Mouse (Mus musculus) liver, postnatal 0 days (tissue): ENCODE measurements at regions not wholly inside any gene's neighbourhood (a gene's known extent, or its start where the extent isn't known, plus 50 kb on each side); places are given as distances from the start of the nearest gene placed in this dataset.

Source experiments
- ATAC-seq: fragments of 200-750 bp; cut with Nextera tagmentation; 2 replicates; pipeline ENCODE4 v1.8.0; 2017; ENCODE audit warnings: mild to moderate bottlenecking, moderate library complexity
- DNase-seq: peaks from one replicate; pipeline ENCODE4 v3.0.0-alpha.2; 2016
- H3K27ac ChIP-seq: fragments of 300-500 bp; sonication (generic); 2 replicates; pipeline ENCODE4 v1.5.1; 2014; ENCODE audit warnings: antibody characterized with exemption, moderate library complexity, mild to moderate bottlenecking, low read depth
- H3K27me3 ChIP-seq: fragments of 300-500 bp; sonication (generic); 2 replicates; pipeline ENCODE4 v1.6.1; 2014; ENCODE audit warnings: low read length, control low read depth, mixed read lengths; ENCODE audit not compliant: insufficient read depth
- H3K36me3 ChIP-seq: fragments of 300-500 bp; sonication (generic); replicated peaks from 2 replicates; pipeline ENCODE4 v1.6.1; 2014; ENCODE audit warnings: mild to moderate bottlenecking, control low read depth, low read length, moderate library complexity, mixed read lengths; ENCODE audit not compliant: insufficient read depth
- H3K4me1 ChIP-seq: fragments of 300-500 bp; sonication (generic); 2 replicates; pipeline ENCODE4 v1.6.1; 2014; ENCODE audit warnings: antibody characterized with exemption, mild to moderate bottlenecking, control low read depth; ENCODE audit not compliant: insufficient read depth
- H3K4me2 ChIP-seq: fragments of 300-500 bp; sonication (generic); 2 replicates; pipeline ENCODE4 v1.6.1; 2014; ENCODE audit warnings: low read depth, mild to moderate bottlenecking, low read length, moderate library complexity, mixed read lengths
- H3K4me3 ChIP-seq: fragments of 300-500 bp; sonication (generic); 2 replicates; pipeline ENCODE4 v1.5.1; 2014; ENCODE audit warnings: low read depth, low read length
- H3K9ac ChIP-seq: fragments of 300-500 bp; sonication (generic); replicated peaks from 2 replicates; pipeline ENCODE4 v1.6.1; 2014; ENCODE audit warnings: mild to moderate bottlenecking, moderate library complexity
- H3K9me3 ChIP-seq: fragments of 300-500 bp; sonication (generic); 2 replicates; pipeline ENCODE4 v1.6.1; 2016; ENCODE audit warnings: mild to moderate bottlenecking, control low read depth, low read length, mixed read lengths
- CTCF ChIP-seq: sonication (generic); IDR thresholded peaks from 2 replicates; pipeline ENCODE4 v1.5.1; 2016; ENCODE audit warnings: antibody characterized with exemption, low read depth
- EP300 ChIP-seq: IDR thresholded peaks from 2 replicates; pipeline ENCODE4 v1.6.1; 2016; ENCODE audit warnings: antibody characterized with exemption, low read depth, mild to moderate bottlenecking
- WGBS: fragments of 180-500 bp; shearing (Covaris S2); extraction: QIAGEN DNeasy Blood & Tissue Kit; methylation state at CpG from one replicate; pipeline ENCODE4 v1.1.7; 2014; ENCODE audit not compliant: insufficient replicate concordance; 5-methylcytosine and 5-hydroxymethylcytosine counted together

DNA sequence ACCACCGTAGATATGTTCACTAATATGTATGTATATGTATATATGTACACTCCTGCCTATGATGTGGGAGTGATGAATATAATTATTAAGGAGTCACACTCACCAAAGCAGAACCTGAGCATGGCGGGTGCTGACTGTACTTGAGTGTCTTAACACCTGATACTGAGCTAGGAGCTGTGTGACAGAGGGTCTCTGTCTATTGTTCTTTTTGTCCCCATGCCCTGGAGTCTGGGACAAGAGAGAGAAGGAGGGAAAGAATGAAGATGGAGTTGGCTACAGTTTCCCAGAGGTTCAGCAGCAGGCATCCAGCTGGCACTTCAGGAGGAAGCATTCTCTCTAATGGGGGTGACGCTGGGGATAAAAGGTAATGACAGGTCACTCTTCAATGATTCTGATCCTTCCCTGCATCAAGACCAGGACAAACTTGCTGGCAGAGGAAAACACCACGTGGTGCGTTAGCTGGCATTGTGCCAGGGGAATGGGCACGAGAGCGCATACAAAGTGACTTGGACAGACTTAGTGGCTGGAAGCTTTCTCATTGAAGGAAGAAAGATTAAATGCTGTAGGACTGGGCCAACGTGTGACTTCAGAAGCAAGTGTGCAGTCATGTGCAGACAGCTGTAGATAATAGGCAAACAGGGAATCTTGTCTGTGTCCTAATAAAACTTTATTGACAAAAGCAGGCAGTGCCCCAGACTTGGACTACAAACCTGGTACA, 141.8 kb upstream of the Mycn start:
- no peak for ATAC-seq
- 75% methylated on average over 8 of the region's 8 CpGs for WGBS
- Histone ChIP-seq H3K27ac (no peak overlapping the region), H3K4me1 (no peaks in the 10 kb centered on the region), H3K9ac (no peak overlapping the region), H3K4me3 (no peak overlapping the region), H3K36me3 (no peaks in the 10 kb centered on the region), H3K27me3 (no peaks in the 10 kb centered on the region), H3K9me3 (no peaks in the 10 kb centered on the region), H3K4me2 (no peak overlapping the region)
- no peak for DNase-seq
- TF ChIP-seq CTCF: no peak
- no peak for TF ChIP-seq EP300

GRCm38 (mm10) chr12:13080791-13081190, 139.1 kb upstream of the Mycn start:
- no peak overlapping the region for H3K4me3 ChIP-seq
- no peak for ATAC-seq
- H3K36me3 ChIP-seq: no peaks in the 10 kb centered on the region
- H3K27ac ChIP-seq: no peak overlapping the region
- no peak overlapping the region for H3K4me2 ChIP-seq
- no peak for TF ChIP-seq CTCF
- no peak for TF ChIP-seq EP300
- no peaks in the 10 kb centered on the region for H3K27me3 ChIP-seq
- no peaks in the 10 kb centered on the region for H3K4me1 ChIP-seq
- no peaks in the 10 kb centered on the region for H3K9me3 ChIP-seq
- no peak overlapping the region for H3K9ac ChIP-seq
- no peak for DNase-seq
- WGBS: 68% methylated on average over 5 of the region's 5 CpGs

DNA sequence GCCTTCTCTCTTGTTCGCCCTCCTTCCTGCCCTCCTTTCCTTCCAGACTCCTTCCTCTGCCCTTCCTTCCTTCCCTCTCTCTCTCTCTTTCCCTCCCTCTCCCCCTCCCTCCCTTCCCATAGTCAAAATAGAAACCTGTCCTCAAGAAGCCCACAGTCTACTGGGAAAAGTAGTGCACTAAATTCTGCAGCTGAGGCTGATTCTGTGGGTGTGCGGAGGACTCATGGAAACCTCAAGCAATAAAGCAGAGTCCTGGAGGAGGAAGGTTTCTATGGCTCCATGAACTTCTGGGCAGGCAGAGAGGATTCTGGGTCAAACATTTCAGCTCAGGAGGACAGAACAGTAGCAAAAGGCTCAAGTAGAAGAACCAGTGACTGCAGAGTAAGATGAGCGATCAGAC, 138.1 kb upstream of the Mycn start:
- ATAC-seq (no peak), DNase-seq (no peak)
- no peaks in the 10 kb centered on the region for H3K36me3 ChIP-seq
- TF ChIP-seq EP300 (no peak), CTCF (no peak)
- H3K27ac ChIP-seq: no peak overlapping the region
- H3K9ac ChIP-seq: no peak overlapping the region
- H3K27me3 ChIP-seq: no peaks in the 10 kb centered on the region
- H3K4me3 ChIP-seq: no peak overlapping the region
- no peaks in the 10 kb centered on the region for H3K4me1 ChIP-seq
- no peaks in the 10 kb centered on the region for H3K9me3 ChIP-seq
- H3K4me2 ChIP-seq: no peak overlapping the region
- 77% methylated on average over 3 of the region's 3 CpGs for WGBS

DNA sequence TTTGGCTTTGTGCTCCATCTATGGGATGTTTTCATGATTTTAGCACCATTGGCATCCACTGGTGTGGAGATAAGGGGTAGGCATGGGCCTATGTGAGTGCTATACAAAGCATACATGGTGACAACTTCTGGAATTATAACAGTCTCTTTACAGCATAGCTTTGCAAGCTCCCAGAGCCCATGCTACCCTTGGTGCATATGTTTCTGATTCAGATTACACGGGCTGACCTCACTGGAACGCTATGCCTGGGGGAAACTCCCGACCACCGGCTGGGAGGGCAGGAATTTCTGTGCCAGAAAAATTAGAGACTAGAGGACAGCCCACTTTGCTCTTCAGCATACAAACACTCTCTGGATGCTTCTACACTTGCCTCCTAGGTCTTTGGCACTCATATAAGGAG, 136.0 kb upstream of the Mycn start:
- DNase-seq: no peak

GRCm38 (mm10) chr12:13076699-13077287, 135.1 kb upstream of the Mycn start:
- H3K4me1 ChIP-seq: no peaks in the 10 kb centered on the region
- H3K4me3 ChIP-seq: no peak overlapping the region
- no peak overlapping the region for H3K4me2 ChIP-seq
- no peaks in the 10 kb centered on the region for H3K27me3 ChIP-seq
- no peaks in the 10 kb centered on the region for H3K36me3 ChIP-seq
- no peak overlapping the region for H3K27ac ChIP-seq
- no peaks in the 10 kb centered on the region for H3K9me3 ChIP-seq
- DNase-seq: no peak
- no peak overlapping the region for H3K9ac ChIP-seq
- TF ChIP-seq CTCF: no peak
- no peak for TF ChIP-seq EP300
- WGBS: 50% methylated on average over 3 of the region's 3 CpGs
- ATAC-seq: no peak

More for the DNA sequence above, 136.0 kb upstream of the Mycn start:
- Histone ChIP-seq H3K9ac (no peak overlapping the region), H3K27ac (no peak overlapping the region), H3K4me1 (no peaks in the 10 kb centered on the region), H3K4me3 (no peak overlapping the region), H3K36me3 (no peaks in the 10 kb centered on the region), H3K4me2 (no peak overlapping the region), H3K9me3 (no peaks in the 10 kb centered on the region), H3K27me3 (no peaks in the 10 kb centered on the region)
- TF ChIP-seq CTCF (no peak), EP300 (no peak)
- no peak for ATAC-seq
- WGBS: 67% methylated on average over 4 of the region's 4 CpGs

- ATAC-seq (no peak), DNase-seq (no peak)
- no peak for TF ChIP-seq EP300
- TF ChIP-seq CTCF: no peak
Observed at GRCm38 (mm10) chr12:13073126-13073886, 131.6 kb upstream of the Mycn start.

More at GRCm38 (mm10) chr12:13073126-13073886, 131.6 kb upstream of the Mycn start:
- H3K4me3 ChIP-seq: no peak overlapping the region
- H3K4me1 ChIP-seq: no peaks in the 10 kb centered on the region
- H3K9me3 ChIP-seq: no peaks in the 10 kb centered on the region
- H3K36me3 ChIP-seq: no peaks in the 10 kb centered on the region
- 63% methylated on average over 4 of the region's 4 CpGs for WGBS
- H3K27ac ChIP-seq: no peak overlapping the region
- no peaks in the 10 kb centered on the region for H3K27me3 ChIP-seq
- no peak overlapping the region for H3K9ac ChIP-seq
- H3K4me2 ChIP-seq: no peak overlapping the region
